Mouse (Mus musculus) heart, embryonic 15.5 days (tissue): Measurements from ENCODE around the gene Slc1a2. TPM values are rescaled to one million over a fixed set of nuclear protein-coding genes. Genes with fewer than 3 reads are reported as not detected.

Experiments
- ATAC-seq: fragments of 200-750 bp; cut with Nextera tagmentation; replicated peaks from 2 replicates; pipeline ENCODE4 v1.8.0; 2017; ENCODE audit warnings: low read depth, moderate TSS enrichment; ENCODE audit not compliant: insufficient number of reproducible peaks, insufficient read depth, low FRiP score
- H3K27ac ChIP-seq: fragments of 300-500 bp; sonication (generic); 2 replicates; pipeline ENCODE4 v1.5.1; 2015; ENCODE audit warnings: mild to moderate bottlenecking, inconsistent platforms
- H3K27me3 ChIP-seq: fragments of 300-500 bp; sonication (generic); 2 replicates; pipeline ENCODE4 v1.6.1; 2015; ENCODE audit warnings: inconsistent platforms
- H3K36me3 ChIP-seq: fragments of 300-500 bp; sonication (generic); 2 replicates; pipeline ENCODE4 v1.6.1; 2015; ENCODE audit warnings: mild to moderate bottlenecking, inconsistent platforms
- H3K4me1 ChIP-seq: fragments of 300-500 bp; sonication (generic); replicated peaks from 2 replicates; pipeline ENCODE4 v1.6.1; 2015; ENCODE audit warnings: inconsistent platforms
- H3K4me2 ChIP-seq: fragments of 300-500 bp; sonication (generic); 2 replicates; pipeline ENCODE4 v1.6.1; 2015; ENCODE audit warnings: inconsistent platforms, mild to moderate bottlenecking, moderate library complexity
- H3K4me3 ChIP-seq: fragments of 300-500 bp; sonication (generic); 2 replicates; pipeline ENCODE4 v1.5.1; 2015; ENCODE audit warnings: mild to moderate bottlenecking, inconsistent platforms
- H3K9ac ChIP-seq: fragments of 300-500 bp; sonication (generic); 2 replicates; pipeline ENCODE4 v1.6.1; 2015; ENCODE audit warnings: mild to moderate bottlenecking, inconsistent platforms
- H3K9me3 ChIP-seq: fragments of 300-500 bp; sonication (generic); replicated peaks from 2 replicates; pipeline ENCODE4 v1.6.1; 2016; ENCODE audit warnings: inconsistent platforms
- WGBS: fragments of 180-500 bp; shearing (Covaris S2); methylation state at CpG from one replicate; pipeline ENCODE4 v1.1.7; 2015; ENCODE audit warnings: mixed read lengths; 5-methylcytosine and 5-hydroxymethylcytosine counted together
- polyA plus RNA-seq: library from polyadenylated mRNA; unstranded; fragments of >200 nt; fragmentation: Nextera tagmentation; extraction: Ambion mirVana; gene quantifications from 2 replicates; pipeline ENCODE4 v1.2.1, GENCODE M21; 2015

Slc1a2 gene
- polyA plus RNA-seq, 1 experiment from 2014 or later = 0.31 TPM

DNA sequence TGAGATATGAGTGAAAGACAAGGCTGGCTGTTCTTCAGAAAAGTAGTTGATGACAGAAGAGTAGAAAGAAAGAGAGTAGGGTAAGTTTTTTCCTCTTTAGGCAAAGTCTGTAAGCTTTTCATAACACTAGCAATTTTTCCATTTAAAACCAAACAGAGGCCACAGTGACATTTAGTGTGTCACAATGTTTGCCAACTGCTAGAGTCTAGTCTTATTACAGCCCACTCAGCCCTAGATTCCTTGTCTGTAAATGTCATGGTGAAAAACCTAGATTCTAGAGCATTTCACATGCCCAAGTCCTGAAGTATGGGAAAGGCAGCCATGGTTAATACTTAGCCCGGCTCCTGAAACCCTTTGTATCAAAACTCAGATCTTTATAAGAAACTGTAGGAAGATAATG lies 112.8 kb downstream of the Slc1a2 start:
- ATAC-seq = no peak

GRCm38 (mm10) chr2:102772276-102772675 lies 113.8 kb downstream of the Slc1a2 start:
- WGBS = 81% methylated on average over 5 of the region's 5 CpGs

More for the DNA sequence above, 112.8 kb downstream of the Slc1a2 start:
- 0 out of 2 replicates have a peak, but pooled peaks cover 4% of the 10 kb centered on the region for H3K4me1 ChIP-seq
- no peaks in the 10 kb centered on the region for H3K36me3 ChIP-seq
- H3K4me3 ChIP-seq = no peak overlapping the region
- no peaks in the 10 kb centered on the region for H3K9me3 ChIP-seq
- no peak overlapping the region for H3K9ac ChIP-seq
- no peak overlapping the region for H3K27ac ChIP-seq
- H3K4me2 ChIP-seq = no peak overlapping the region
- no peaks in the 10 kb centered on the region for H3K27me3 ChIP-seq
- 85% methylated on average over 1 of the region's 1 CpGs for WGBS

GRCm38 (mm10) chr2:102774700-102775099 lies 116.2 kb downstream of the Slc1a2 start:
- H3K36me3 ChIP-seq = no peaks in the 10 kb centered on the region
- H3K27ac ChIP-seq = no peak overlapping the region
- ATAC-seq = no peak
- H3K9ac ChIP-seq = no peak overlapping the region
- WGBS = 67% methylated on average over 4 of the region's 4 CpGs
- no peaks in the 10 kb centered on the region for H3K4me1 ChIP-seq
- H3K4me3 ChIP-seq = no peak overlapping the region
- H3K9me3 ChIP-seq = no peaks in the 10 kb centered on the region
- no peaks in the 10 kb centered on the region for H3K27me3 ChIP-seq
- no peak overlapping the region for H3K4me2 ChIP-seq

More at GRCm38 (mm10) chr2:102772276-102772675, 113.8 kb downstream of the Slc1a2 start:
- no peaks in the 10 kb centered on the region for H3K27me3 ChIP-seq
- 0 out of 2 replicates have a peak, but pooled peaks cover 4% of the 10 kb centered on the region for H3K4me1 ChIP-seq
- ATAC-seq = no peak
- no peak overlapping the region for H3K9ac ChIP-seq
- no peak overlapping the region for H3K4me3 ChIP-seq
- no peaks in the 10 kb centered on the region for H3K36me3 ChIP-seq
- H3K9me3 ChIP-seq = no peaks in the 10 kb centered on the region
- no peak overlapping the region for H3K27ac ChIP-seq
- no peak overlapping the region for H3K4me2 ChIP-seq

GRCm38 (mm10) chr2:102775561-102775960 lies 117.1 kb downstream of the Slc1a2 start:
- no peak overlapping the region for H3K4me2 ChIP-seq

GRCm38 (mm10) chr2:102778208-102778607 lies 119.7 kb downstream of the Slc1a2 start:
- Histone ChIP-seq H3K9me3 (no peaks in the 10 kb centered on the region), H3K36me3 (no peaks in the 10 kb centered on the region), H3K4me1 (no peaks in the 10 kb centered on the region), H3K9ac (no peak overlapping the region), H3K27ac (no peak overlapping the region), H3K4me3 (no peak overlapping the region), H3K27me3 (no peaks in the 10 kb centered on the region), H3K4me2 (no peak overlapping the region)
- WGBS = 83% methylated on average over 3 of the region's 3 CpGs
- no peak for ATAC-seq

More at GRCm38 (mm10) chr2:102775561-102775960, 117.1 kb downstream of the Slc1a2 start:
- no peak overlapping the region for H3K4me3 ChIP-seq
- no peaks in the 10 kb centered on the region for H3K9me3 ChIP-seq
- ATAC-seq = no peak
- WGBS = 81% methylated on average over 1 of the region's 1 CpGs
- no peaks in the 10 kb centered on the region for H3K36me3 ChIP-seq
- no peak overlapping the region for H3K27ac ChIP-seq
- no peak overlapping the region for H3K9ac ChIP-seq
- no peaks in the 10 kb centered on the region for H3K4me1 ChIP-seq
- no peaks in the 10 kb centered on the region for H3K27me3 ChIP-seq

- H3K9ac ChIP-seq = no peak overlapping the region
- no peaks in the 10 kb centered on the region for H3K9me3 ChIP-seq
- 81% methylated on average over 7 of the region's 7 CpGs for WGBS
- ATAC-seq = no peak
- no peak overlapping the region for H3K4me3 ChIP-seq
- H3K4me2 ChIP-seq = no peak overlapping the region
- no peaks in the 10 kb centered on the region for H3K36me3 ChIP-seq
- no peaks in the 10 kb centered on the region for H3K27me3 ChIP-seq
- H3K4me1 ChIP-seq = no peaks in the 10 kb centered on the region
- H3K27ac ChIP-seq = no peak overlapping the region
These were observed 124.3 kb downstream of the Slc1a2 start for GRCm38 (mm10) chr2:102782751-102783150.

- Histone ChIP-seq H3K4me1 (no peaks in the 10 kb centered on the region), H3K27me3 (no peaks in the 10 kb centered on the region), H3K4me2 (no peak overlapping the region), H3K9me3 (no peaks in the 10 kb centered on the region), H3K36me3 (no peaks in the 10 kb centered on the region), H3K9ac (no peak overlapping the region), H3K4me3 (no peak overlapping the region), H3K27ac (no peak overlapping the region)
- WGBS = 41% methylated on average over 4 of the region's 4 CpGs
- no peak for ATAC-seq
These were observed 127.2 kb downstream of the Slc1a2 start for GRCm38 (mm10) chr2:102785696-102786095.

DNA sequence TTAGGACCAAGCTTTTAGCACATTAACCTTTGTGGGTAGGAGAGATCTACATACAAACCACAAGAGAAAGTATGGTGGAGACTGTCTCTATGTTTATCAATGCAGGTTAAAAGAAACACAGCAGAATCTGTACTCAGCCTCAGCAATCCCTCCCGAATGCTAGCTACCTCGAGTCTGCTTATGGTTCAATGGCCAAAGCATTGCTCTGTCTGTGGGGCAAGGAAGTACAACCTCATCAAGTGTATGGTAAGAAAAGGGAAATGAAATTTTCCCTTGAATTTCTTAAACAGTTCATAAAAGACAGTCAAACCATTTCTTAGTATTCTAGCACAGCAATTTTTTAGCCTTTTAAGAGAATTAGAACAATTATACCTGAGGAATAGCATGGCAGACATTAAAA lies 133.2 kb downstream of the Slc1a2 start:
- Histone ChIP-seq H3K4me3 (no peak overlapping the region), H3K4me2 (no peak overlapping the region), H3K4me1 (no peaks in the 10 kb centered on the region), H3K27ac (no peak overlapping the region), H3K27me3 (no peaks in the 10 kb centered on the region), H3K9me3 (no peaks in the 10 kb centered on the region), H3K9ac (no peak overlapping the region), H3K36me3 (no peaks in the 10 kb centered on the region)
- no peak for ATAC-seq
- WGBS = 77% methylated on average over 2 of the region's 2 CpGs

DNA sequence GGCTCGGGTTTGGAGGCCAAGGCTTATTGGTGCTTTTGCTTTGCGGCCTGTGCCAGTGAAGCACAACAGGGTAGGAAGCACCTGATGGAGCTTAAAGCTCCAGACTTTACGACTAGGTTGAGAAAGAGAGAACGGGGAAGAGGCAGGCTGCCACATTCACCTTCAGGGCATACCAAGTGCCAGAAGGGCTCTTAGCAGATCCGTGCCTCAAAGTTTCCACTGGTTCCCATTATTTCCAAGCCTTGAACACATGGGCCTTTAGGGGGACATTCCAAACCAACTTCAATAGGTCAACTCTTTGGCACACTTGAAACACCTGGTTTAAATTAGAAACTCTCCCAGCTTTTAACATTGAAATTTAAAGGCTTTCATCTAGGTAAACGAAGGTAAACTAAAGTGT lies 134.3 kb downstream of the Slc1a2 start:
- no peak overlapping the region for H3K27ac ChIP-seq
- H3K9me3 ChIP-seq = no peaks in the 10 kb centered on the region
- H3K9ac ChIP-seq = no peak overlapping the region
- H3K4me3 ChIP-seq = no peak overlapping the region
- ATAC-seq = no peak
- H3K4me2 ChIP-seq = no peak overlapping the region
- WGBS = 80% methylated on average over 6 of the region's 6 CpGs
- H3K36me3 ChIP-seq = no peaks in the 10 kb centered on the region
- no peaks in the 10 kb centered on the region for H3K4me1 ChIP-seq
- H3K27me3 ChIP-seq = no peaks in the 10 kb centered on the region

DNA sequence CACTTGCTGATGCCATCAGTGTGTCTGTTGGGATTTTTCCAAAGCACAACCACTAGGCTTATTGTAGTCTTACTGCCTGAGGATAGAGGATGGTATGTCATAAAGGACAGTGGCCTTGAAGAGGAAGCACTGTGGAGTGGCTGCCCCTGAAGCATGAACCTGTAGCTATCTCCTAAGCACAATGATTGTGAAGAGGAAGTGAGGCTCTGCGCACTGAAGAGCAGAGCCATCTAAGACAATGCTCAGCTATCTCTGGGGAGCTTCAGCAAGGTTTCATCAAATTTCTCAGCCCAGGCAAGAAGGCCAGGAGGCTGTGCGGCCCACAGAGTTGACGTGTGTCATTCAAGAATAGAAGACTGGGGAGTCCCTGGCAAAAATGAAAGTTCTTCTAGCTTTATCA lies 136.6 kb downstream of the Slc1a2 start:
- WGBS = 73% methylated on average over 3 of the region's 3 CpGs
- Histone ChIP-seq H3K4me3 (no peak overlapping the region), H3K27me3 (no peaks in the 10 kb centered on the region), H3K4me2 (no peak overlapping the region), H3K4me1 (no peaks in the 10 kb centered on the region), H3K9ac (no peak overlapping the region), H3K27ac (no peak overlapping the region), H3K9me3 (no peaks in the 10 kb centered on the region), H3K36me3 (no peaks in the 10 kb centered on the region)
- no peak for ATAC-seq

GRCm38 (mm10) chr2:102798149-102798548 lies 139.7 kb downstream of the Slc1a2 start:
- H3K27ac ChIP-seq = no peak overlapping the region
- WGBS = 59% methylated on average over 2 of the region's 2 CpGs
- no peak overlapping the region for H3K4me3 ChIP-seq
- H3K36me3 ChIP-seq = no peaks in the 10 kb centered on the region
- no peak overlapping the region for H3K9ac ChIP-seq
- H3K27me3 ChIP-seq = no peaks in the 10 kb centered on the region
- H3K4me1 ChIP-seq = no peaks in the 10 kb centered on the region
- no peak overlapping the region for H3K4me2 ChIP-seq
- no peaks in the 10 kb centered on the region for H3K9me3 ChIP-seq
- ATAC-seq = no peak

DNA sequence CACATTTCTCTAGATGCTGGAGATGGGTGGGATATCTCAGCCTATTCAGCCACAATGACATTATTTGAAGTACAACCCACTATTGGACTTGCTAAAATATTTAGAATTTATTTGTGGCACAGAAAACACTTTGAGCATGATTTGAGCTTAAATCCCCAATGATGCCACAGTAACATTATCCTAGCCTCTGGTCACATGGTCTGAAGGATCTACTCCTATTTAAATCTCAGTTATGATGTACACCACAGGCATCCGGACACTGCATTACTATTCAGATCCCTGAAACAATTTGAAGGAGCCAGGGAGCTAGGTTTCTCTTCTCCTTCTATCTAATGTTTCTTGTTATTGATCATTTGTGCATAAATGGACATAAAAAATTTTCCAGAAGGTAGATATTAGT lies 143.4 kb downstream of the Slc1a2 start:
- Histone ChIP-seq H3K9ac (no peak overlapping the region), H3K27me3 (no peaks in the 10 kb centered on the region), H3K27ac (no peak overlapping the region), H3K4me3 (no peak overlapping the region), H3K9me3 (no peaks in the 10 kb centered on the region), H3K36me3 (no peaks in the 10 kb centered on the region), H3K4me2 (no peak overlapping the region), H3K4me1 (no peaks in the 10 kb centered on the region)
- no peak for ATAC-seq
- 73% methylated on average over 1 of the region's 1 CpGs for WGBS
